Mouse (Mus musculus): ENCODE data around the gene Gm21981. TPM values are rescaled to one million over a fixed set of nuclear protein-coding genes. Genes with fewer than 3 reads are reported as not detected.

The Gm21981 gene
- total RNA-seq, 1 experiment: 0.36 TPM

DNA sequence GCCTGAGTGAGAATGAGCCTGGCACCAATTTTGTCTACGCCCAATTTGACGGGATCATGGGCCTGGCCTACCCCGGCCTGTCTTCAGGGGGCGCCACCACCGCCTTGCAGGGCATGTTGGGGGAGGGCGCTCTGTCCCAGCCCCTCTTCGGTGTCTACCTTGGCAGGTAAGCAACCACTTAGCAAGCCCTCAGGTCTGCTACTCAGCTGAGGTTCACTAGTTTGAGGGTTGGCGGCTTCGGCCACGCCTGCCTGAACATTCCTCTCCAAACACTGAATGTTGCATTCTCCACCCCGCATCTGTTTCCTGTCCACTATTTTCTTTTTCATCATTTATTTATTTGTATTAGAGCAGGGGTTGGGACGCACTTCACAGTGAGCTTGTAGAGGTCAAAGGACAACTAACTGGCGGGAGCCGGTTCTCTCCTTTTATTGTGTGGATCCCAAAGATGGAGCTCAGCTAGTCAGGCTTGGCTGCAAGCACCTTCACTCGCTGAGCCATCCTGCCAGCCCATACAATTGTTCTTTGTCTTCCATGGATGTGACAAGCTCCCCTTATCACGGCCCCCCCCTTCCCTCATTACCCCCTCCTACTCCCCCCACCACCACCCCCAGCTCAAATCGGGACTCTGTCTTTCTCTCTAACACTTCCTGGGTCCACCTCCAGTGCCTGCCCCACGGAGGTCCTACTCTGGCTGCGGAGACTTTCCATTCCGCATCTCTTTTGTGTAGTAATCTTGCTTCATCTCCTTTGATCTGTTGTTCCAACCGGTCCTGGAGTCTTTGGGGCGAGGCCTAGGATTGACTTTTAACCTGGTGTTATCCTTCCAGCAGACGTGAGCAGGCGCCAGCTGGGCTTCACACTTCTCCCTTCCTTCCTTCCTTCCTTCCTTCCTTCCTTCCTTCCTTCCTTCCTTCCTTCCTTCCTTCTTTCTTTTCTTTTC is 36.6 kb upstream of the Gm21981 start:
- H3K4me3 ChIP-seq (ENCODE audit: insufficient read depth in 1 of 2, low read depth in 1 of 2, low read length in 2 of 2, poor library complexity in 1 of 2, severe bottlenecking in 1 of 2): peak overlapping the region; percentile 3 to 13; a peak in 2 of 4 replicates
- H3K9me3 ChIP-seq (ENCODE audit: control insufficient read depth, insufficient read depth, low read depth, low read length): no peaks in the 10 kb centered on the region
- TF ChIP-seq ZNF384 (IDR thresholded peaks at IDR 0.05; ENCODE audit: low read depth, low read length) (no peak), CHD2 (IDR thresholded peaks at IDR 0.05; ENCODE audit: low read depth, low read length) (no peak), HCFC1 (IDR thresholded peaks at IDR 0.05; ENCODE audit: borderline replicate concordance, insufficient read depth, low read length) (no peak), MAFK (IDR thresholded peaks at IDR 0.05; ENCODE audit: insufficient read depth, low read depth, low read length) (no peak), ZC3H11A (IDR thresholded peaks at IDR 0.05; ENCODE audit: borderline replicate concordance, low read depth, low read length) (no peak)
- H3K27ac ChIP-seq (ENCODE audit: insufficient read depth, low read depth, low read length, poor library complexity, severe bottlenecking): no peak overlapping the region
- H3K9ac ChIP-seq (ENCODE audit: insufficient read depth, low read depth, low read length, poor library complexity, severe bottlenecking): no peak overlapping the region
- peaks cover 0 to 58% of the 10 kb centered on the region in 2 experiments; a peak in 3 of 4 replicates for H3K4me1 ChIP-seq (ENCODE audit: control insufficient read depth in 2 of 2, insufficient read depth in 2 of 2, low read length in 2 of 2, poor library complexity in 1 of 2)
- DNase-seq (ENCODE audit: low read depth, low spot score): no peak
- in situ Hi-C loops (cut with MboI; ENCODE audit: low sequenced_read_pairs in 2 of 2, unreplicated experiment in 2 of 2): no loop called here
- H3K36me3 ChIP-seq (ENCODE audit: control insufficient read depth, insufficient read depth, low read length, poor library complexity, severe bottlenecking): no peaks in the 10 kb centered on the region

- no peak for TF ChIP-seq ZNF384 (IDR thresholded peaks at IDR 0.05; ENCODE audit: low read depth, low read length)
- TF ChIP-seq MAFK (IDR thresholded peaks at IDR 0.05; ENCODE audit: insufficient read depth, low read depth, low read length): no peak
- no peak for TF ChIP-seq CHD2 (IDR thresholded peaks at IDR 0.05; ENCODE audit: low read depth, low read length)
- no peak for TF ChIP-seq ZC3H11A (IDR thresholded peaks at IDR 0.05; ENCODE audit: borderline replicate concordance, low read depth, low read length)
- no peak for TF ChIP-seq HCFC1 (IDR thresholded peaks at IDR 0.05; ENCODE audit: borderline replicate concordance, insufficient read depth, low read length)
- Histone ChIP-seq H3K4me3 (ENCODE audit: insufficient read depth in 1 of 2, low read depth in 1 of 2, low read length in 2 of 2, poor library complexity in 1 of 2, severe bottlenecking in 1 of 2) (no peak within 1 kb of the TSS), H3K36me3 (ENCODE audit: control insufficient read depth, insufficient read depth, low read length, poor library complexity, severe bottlenecking) (no peaks in the 10 kb centered on the region), H3K27ac (ENCODE audit: insufficient read depth, low read depth, low read length, poor library complexity, severe bottlenecking) (no peak within 1 kb of the TSS), H3K9me3 (ENCODE audit: control insufficient read depth, insufficient read depth, low read depth, low read length) (no peaks in the 10 kb centered on the region), H3K4me1 (ENCODE audit: control insufficient read depth in 2 of 2, insufficient read depth in 2 of 2, low read length in 2 of 2, poor library complexity in 1 of 2) (peaks cover 0 to 25% of the 10 kb centered on the region in 2 experiments; a peak in 3 of 4 replicates), H3K9ac (ENCODE audit: insufficient read depth, low read depth, low read length, poor library complexity, severe bottlenecking) (no peak within 1 kb of the TSS)
- in situ Hi-C loops (cut with MboI; ENCODE audit: low sequenced_read_pairs in 2 of 2, unreplicated experiment in 2 of 2): no loop called here
- no peak for DNase-seq (ENCODE audit: low read depth, low spot score)
These were observed 32.3 kb upstream of the Gm21981 start, which contains the start of gene Pgc for GRCm38 (mm10) chr17:47726566-47726965. TSS of gene Pgc (plus strand) at chr17:47726842.

- in situ Hi-C loops (cut with MboI; ENCODE audit: low sequenced_read_pairs in 2 of 2, unreplicated experiment in 2 of 2): no loop called here
- no peak overlapping the region for H3K4me3 ChIP-seq (ENCODE audit: insufficient read depth in 1 of 2, low read depth in 1 of 2, low read length in 2 of 2, poor library complexity in 1 of 2, severe bottlenecking in 1 of 2)
- peaks cover 0 to 6% of the 10 kb centered on the region in 2 experiments; a peak in 2 of 4 replicates for H3K4me1 ChIP-seq (ENCODE audit: control insufficient read depth in 2 of 2, insufficient read depth in 2 of 2, low read length in 2 of 2, poor library complexity in 1 of 2)
- no peaks in the 10 kb centered on the region for H3K36me3 ChIP-seq (ENCODE audit: control insufficient read depth, insufficient read depth, low read length, poor library complexity, severe bottlenecking)
- H3K9me3 ChIP-seq (ENCODE audit: control insufficient read depth, insufficient read depth, low read depth, low read length): no peaks in the 10 kb centered on the region
- DNase-seq (ENCODE audit: low read depth, low spot score): no peak
- no peak overlapping the region for H3K9ac ChIP-seq (ENCODE audit: insufficient read depth, low read depth, low read length, poor library complexity, severe bottlenecking)
- TF ChIP-seq CHD2 (IDR thresholded peaks at IDR 0.05; ENCODE audit: low read depth, low read length) (no peak), HCFC1 (IDR thresholded peaks at IDR 0.05; ENCODE audit: borderline replicate concordance, insufficient read depth, low read length) (no peak), ZC3H11A (IDR thresholded peaks at IDR 0.05; ENCODE audit: borderline replicate concordance, low read depth, low read length) (no peak), ZNF384 (IDR thresholded peaks at IDR 0.05; ENCODE audit: low read depth, low read length) (no peak), MAFK (IDR thresholded peaks at IDR 0.05; ENCODE audit: insufficient read depth, low read depth, low read length) (no peak)
- H3K27ac ChIP-seq (ENCODE audit: insufficient read depth, low read depth, low read length, poor library complexity, severe bottlenecking): no peak overlapping the region
These were observed 26.9 kb upstream of the Gm21981 start for GRCm38 (mm10) chr17:47721183-47721582.

- H3K4me1 ChIP-seq (ENCODE audit: control insufficient read depth in 2 of 2, insufficient read depth in 2 of 2, low read length in 2 of 2, poor library complexity in 1 of 2): peaks cover 13 to 35% of the 10 kb centered on the region in 2 experiments
- H3K4me3 ChIP-seq (ENCODE audit: insufficient read depth in 1 of 2, low read depth in 1 of 2, low read length in 2 of 2, poor library complexity in 1 of 2, severe bottlenecking in 1 of 2): no peak overlapping the region
- H3K9me3 ChIP-seq (ENCODE audit: control insufficient read depth, insufficient read depth, low read depth, low read length): no peaks in the 10 kb centered on the region
- H3K27ac ChIP-seq (ENCODE audit: insufficient read depth, low read depth, low read length, poor library complexity, severe bottlenecking): no peak overlapping the region
- in situ Hi-C loops (cut with MboI; ENCODE audit: low sequenced_read_pairs in 2 of 2, unreplicated experiment in 2 of 2): no loop called here
- H3K9ac ChIP-seq (ENCODE audit: insufficient read depth, low read depth, low read length, poor library complexity, severe bottlenecking): no peak overlapping the region
- DNase-seq (ENCODE audit: low read depth, low spot score): no peak
- no peak for TF ChIP-seq ZC3H11A (IDR thresholded peaks at IDR 0.05; ENCODE audit: borderline replicate concordance, low read depth, low read length)
- no peak for TF ChIP-seq CHD2 (IDR thresholded peaks at IDR 0.05; ENCODE audit: low read depth, low read length)
- no peak for TF ChIP-seq MAFK (IDR thresholded peaks at IDR 0.05; ENCODE audit: insufficient read depth, low read depth, low read length)
- TF ChIP-seq ZNF384 (IDR thresholded peaks at IDR 0.05; ENCODE audit: low read depth, low read length): no peak
- no peak for TF ChIP-seq HCFC1 (IDR thresholded peaks at IDR 0.05; ENCODE audit: borderline replicate concordance, insufficient read depth, low read length)
- no peaks in the 10 kb centered on the region for H3K36me3 ChIP-seq (ENCODE audit: control insufficient read depth, insufficient read depth, low read length, poor library complexity, severe bottlenecking)
These were observed 20.8 kb upstream of the Gm21981 start for GRCm38 (mm10) chr17:47715037-47715436.

Data from ES-E14 (cell line).